Mouse (Mus musculus) cerebellum, adult 2 months (tissue): ENCODE data around the gene Dnajb7.

Experiments used
- CTCF ChIP-seq: fragments of 200-500 bp; IDR thresholded peaks from 2 replicates; pipeline ENCODE4 v1.5.1; 2011; ENCODE audit warnings: low read depth, mild to moderate bottlenecking, control low read depth, low read length, moderate library complexity, borderline replicate concordance; ENCODE audit not compliant: insufficient read depth
- POLR2A ChIP-seq: fragments of 200-500 bp; IDR thresholded peaks from 2 replicates; pipeline ENCODE4 v1.6.1; 2011; ENCODE audit warnings: low read length, control low read depth, borderline replicate concordance; ENCODE audit not compliant: insufficient read depth

- TF ChIP-seq POLR2A (peak; percentile 71), CTCF (no peak)
Measured at GRCm38 (mm10) chr15:81360345-81361021, 47.6 kb downstream of the Dnajb7 start, which contains the start of gene Slc25a17.
